Mouse (Mus musculus): ENCODE measurements around the gene App.
A peak's percentile ranks its signal among the peaks of the same experiment; 100 is the strongest.

The App gene

GRCm38 (mm10) chr16:85071791-85072190, 101.8 kb downstream of the App start:
- DNase-seq: peak; percentile 15 to 16

- no peak for DNase-seq
Observed at GRCm38 (mm10) chr16:85071248-85071647, 102.3 kb downstream of the App start.

GRCm38 (mm10) chr16:85067254-85067893, 106.2 kb downstream of the App start:
- DNase-seq: no peak

- DNase-seq: no peak
Observed at GRCm38 (mm10) chr16:85066227-85066626, 107.3 kb downstream of the App start.

- no peak for DNase-seq
Observed at GRCm38 (mm10) chr16:85064800-85065199, 108.8 kb downstream of the App start.

- DNase-seq: no peak
Observed at GRCm38 (mm10) chr16:85062732-85063131, 110.8 kb downstream of the App start.

GRCm38 (mm10) chr16:85061725-85062124, 111.8 kb downstream of the App start:
- DNase-seq: no peak

- DNase-seq: no peak
Observed at GRCm38 (mm10) chr16:85058138-85058537, 115.4 kb downstream of the App start.

- no peak for DNase-seq
Observed at GRCm38 (mm10) chr16:85056212-85056611, 117.4 kb downstream of the App start.

- DNase-seq: no peak
Observed at GRCm38 (mm10) chr16:85053996-85054395, 119.6 kb downstream of the App start.

GRCm38 (mm10) chr16:85047310-85047709, 126.3 kb downstream of the App start:
- DNase-seq: no peak

- no peak for DNase-seq
Observed at GRCm38 (mm10) chr16:85041153-85041959, 132.2 kb downstream of the App start.

GRCm38 (mm10) chr16:85038731-85039130, 134.8 kb downstream of the App start:
- no peak for DNase-seq

GRCm38 (mm10) chr16:85037969-85038644, 135.5 kb downstream of the App start:
- DNase-seq: no peak

- DNase-seq: no peak
Observed at GRCm38 (mm10) chr16:85035815-85036214, 137.8 kb downstream of the App start.

- DNase-seq: no peak
Observed at GRCm38 (mm10) chr16:85033747-85034146, 139.8 kb downstream of the App start.

- DNase-seq: no peak
Observed at GRCm38 (mm10) chr16:85030810-85031209, 142.8 kb downstream of the App start.

GRCm38 (mm10) chr16:85028396-85028795, 145.2 kb downstream of the App start:
- no peak for DNase-seq

GRCm38 (mm10) chr16:85024706-85025105, 148.9 kb downstream of the App start:
- no peak for DNase-seq

- DNase-seq: no peak
Observed at GRCm38 (mm10) chr16:85023106-85023505, 150.5 kb downstream of the App start.

GRCm38 (mm10) chr16:85020696-85021323, 152.8 kb downstream of the App start:
- no peak for DNase-seq

- DNase-seq: no peak
Observed at GRCm38 (mm10) chr16:85019273-85019672, 154.3 kb downstream of the App start.

- no peak for DNase-seq
Observed at GRCm38 (mm10) chr16:85017845-85018244, 155.7 kb downstream of the App start.

Measured in B cell, adult 2 months (primary cell).